Mouse (Mus musculus) CD8-positive naive resting alpha-beta T cell, adult 2 months (primary cell): ENCODE measurements at regions not wholly inside any gene's neighbourhood (a gene's known extent, or its start where the extent isn't known, plus 50 kb on each side); places are given as distances from the start of the nearest gene placed in this dataset.

Experiments
- DNase-seq, 2 experiments: peaks; one replicate each; pipeline ENCODE4 v3.0.0; 2022; ENCODE audit warnings: low read depth in 2 of 2, low spot score in 2 of 2

GRCm38 (mm10) chr10:17072906-17073305, 650.1 kb upstream of the Cited2 start:
- DNase-seq: no peak

GRCm38 (mm10) chr10:17074013-17074401, 649.0 kb upstream of the Cited2 start:
- DNase-seq: no peak

- no peak for DNase-seq
Observed at GRCm38 (mm10) chr10:17074402-17075027, 648.5 kb upstream of the Cited2 start.

- DNase-seq: no peak
Observed at GRCm38 (mm10) chr10:17075147-17075546, 647.9 kb upstream of the Cited2 start.

- no peak for DNase-seq
Observed at GRCm38 (mm10) chr10:17075576-17075975, 647.4 kb upstream of the Cited2 start.

GRCm38 (mm10) chr10:17076186-17076585, 646.8 kb upstream of the Cited2 start:
- no peak for DNase-seq

- DNase-seq: no peak
Observed at GRCm38 (mm10) chr10:17077580-17077979, 645.4 kb upstream of the Cited2 start.

- no peak for DNase-seq
Observed at GRCm38 (mm10) chr10:17080818-17081217, 642.2 kb upstream of the Cited2 start.

GRCm38 (mm10) chr10:17082926-17083325, 640.1 kb upstream of the Cited2 start:
- no peak for DNase-seq

- no peak for DNase-seq
Observed at GRCm38 (mm10) chr10:17102065-17102464, 621.0 kb upstream of the Cited2 start.

- DNase-seq: no peak
Observed at GRCm38 (mm10) chr10:17103416-17103815, 619.6 kb upstream of the Cited2 start.

GRCm38 (mm10) chr10:17106831-17107230, 616.2 kb upstream of the Cited2 start:
- DNase-seq: no peak

- no peak for DNase-seq
Observed at GRCm38 (mm10) chr10:17111071-17111470, 611.9 kb upstream of the Cited2 start.

GRCm38 (mm10) chr10:17114805-17115204, 608.2 kb upstream of the Cited2 start:
- no peak for DNase-seq

GRCm38 (mm10) chr10:17129391-17130163, 593.4 kb upstream of the Cited2 start:
- no peak for DNase-seq

- DNase-seq: no peak
Observed at GRCm38 (mm10) chr10:17130661-17131060, 592.4 kb upstream of the Cited2 start.

GRCm38 (mm10) chr10:17131763-17132162, 591.3 kb upstream of the Cited2 start:
- no peak for DNase-seq

- no peak for DNase-seq
Observed at GRCm38 (mm10) chr10:17175385-17175784, 547.6 kb upstream of the Cited2 start.

GRCm38 (mm10) chr10:17177054-17177453, 546.0 kb upstream of the Cited2 start:
- no peak for DNase-seq

GRCm38 (mm10) chr10:17177503-17178278, 545.3 kb upstream of the Cited2 start:
- no peak for DNase-seq

GRCm38 (mm10) chr10:17178627-17179026, 544.4 kb upstream of the Cited2 start:
- no peak for DNase-seq

GRCm38 (mm10) chr10:17184418-17184817, 538.6 kb upstream of the Cited2 start:
- DNase-seq: no peak
